Mouse (Mus musculus) brain, embryonic 14.5 days (tissue): ENCODE results near the gene Sgsm3.

Source experiments
- CTCF ChIP-seq: fragments of 200-500 bp; IDR thresholded peaks from 2 replicates; pipeline ENCODE4 v1.5.1; 2012; ENCODE audit warnings: inconsistent platforms, mild to moderate bottlenecking, moderate library complexity, borderline replicate concordance; ENCODE audit not compliant: insufficient read depth, insufficient read length; ENCODE audit errors: extremely low read depth
- POLR2A ChIP-seq: fragments of 200-500 bp; IDR thresholded peaks from 2 replicates; pipeline ENCODE4 v1.6.1; 2012; ENCODE audit warnings: mild to moderate bottlenecking, inconsistent platforms, borderline replicate concordance; ENCODE audit not compliant: poor library complexity, insufficient read depth, insufficient read length, severe bottlenecking; ENCODE audit errors: extremely low read depth

- TF ChIP-seq CTCF = no peak
- no peak for TF ChIP-seq POLR2A
These were observed 48.7 kb upstream of the Sgsm3 start for GRCm38 (mm10) chr15:80928811-80929355.
